Mouse (Mus musculus) neutrophil, adult 5-6 weeks (primary cell): ENCODE results near the gene Abcc4. TPM values are rescaled to one million over a fixed set of nuclear protein-coding genes. Genes with fewer than 3 reads are reported as not detected.

Experiments
- ATAC-seq: fragments of 151-379, 151-347 bp; 2 replicates; pipeline ENCODE4 v1.8.0; 2017; ENCODE audit warnings: mild to moderate bottlenecking, moderate TSS enrichment; ENCODE audit not compliant: insufficient number of reproducible peaks, poor library complexity, low FRiP score, severe bottlenecking; ENCODE audit errors: extremely low read depth
- total RNA-seq: library from RNA; stranded (forward); fragments of 200-1000 nt; gene quantifications from 2 replicates; pipeline ENCODE4 v1.2.3, GENCODE M21; 2017

Abcc4 gene
- total RNA-seq, 1 experiment from 2014 or later, result 12.6 TPM

DNA sequence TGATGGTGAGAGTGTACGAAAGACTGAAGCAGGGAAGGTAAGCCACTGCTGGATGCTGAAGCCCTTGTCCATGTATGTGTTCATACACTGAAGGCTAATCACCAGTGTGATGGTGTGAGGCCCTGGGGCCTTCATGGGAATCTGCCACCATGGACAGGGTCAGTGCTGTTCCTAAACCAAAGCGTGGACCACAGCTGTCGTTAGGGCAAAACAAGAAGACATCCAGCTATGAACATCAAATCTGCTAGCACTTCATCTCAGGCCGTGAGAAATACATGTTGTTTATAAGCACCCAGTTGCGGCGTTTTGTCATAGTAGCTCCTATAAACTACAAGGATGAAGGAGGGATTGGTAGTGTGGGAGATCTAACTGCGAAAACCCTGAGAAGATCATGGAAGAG is 97.7 kb downstream of the Abcc4 start:
- ATAC-seq, result no peak

DNA sequence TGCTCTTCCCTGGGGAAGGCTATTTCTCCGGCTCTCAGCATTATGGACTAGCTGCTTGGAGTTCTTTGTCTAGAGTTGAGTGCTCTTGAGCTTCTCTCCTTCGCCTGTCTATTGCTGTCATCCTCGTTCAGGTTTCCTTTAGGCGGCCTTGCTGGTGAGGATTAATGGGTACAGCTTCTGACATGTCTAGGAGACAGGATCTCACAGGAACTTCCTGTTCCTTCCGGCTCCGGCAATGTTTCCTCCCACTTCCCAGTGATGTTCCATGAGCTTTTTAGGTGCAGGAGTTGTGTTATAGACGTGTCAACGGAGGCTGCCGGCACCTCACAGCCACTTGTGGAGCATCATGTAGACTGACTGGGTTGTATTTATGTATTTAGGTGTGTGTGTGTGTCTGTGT is 99.5 kb downstream of the Abcc4 start:
- no peak for ATAC-seq

DNA sequence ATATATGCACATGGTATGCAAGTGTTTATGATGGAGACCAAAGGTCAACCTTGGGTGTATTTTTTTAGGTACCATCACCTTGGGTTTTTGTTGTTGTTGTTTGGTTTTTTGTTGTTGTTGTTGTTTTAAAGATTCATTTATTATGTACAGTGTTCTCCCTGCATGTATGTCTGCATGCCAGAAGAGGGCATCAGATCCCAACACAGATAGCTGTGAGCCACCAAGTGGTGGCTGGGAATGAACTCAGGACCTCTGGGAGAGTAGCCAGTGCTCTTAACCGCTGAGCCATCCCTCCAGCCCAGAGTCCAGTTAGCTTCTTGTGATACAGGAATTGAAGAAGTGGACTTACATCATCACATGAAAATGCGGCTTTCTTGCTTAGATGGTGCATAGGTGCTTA is 101.1 kb downstream of the Abcc4 start:
- ATAC-seq, result no peak

DNA sequence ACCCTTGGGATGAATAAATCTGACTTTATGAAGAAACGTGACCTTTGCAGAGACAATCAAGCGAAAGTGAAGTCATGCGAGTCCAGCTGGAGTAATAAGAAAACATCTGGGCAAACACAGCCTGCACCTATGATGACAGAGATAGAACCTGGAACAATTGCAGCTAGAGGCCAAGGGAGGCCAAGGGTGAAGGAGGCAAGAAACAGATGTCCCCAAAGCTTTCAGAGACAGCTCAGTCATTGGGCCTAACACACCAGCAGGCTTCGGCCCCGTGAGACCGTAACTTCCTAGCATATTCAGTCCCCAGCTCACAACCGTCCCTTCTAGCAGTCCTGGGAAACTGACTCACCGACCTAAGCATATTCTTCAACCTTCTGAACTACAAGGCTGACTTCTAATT is 104.0 kb downstream of the Abcc4 start:
- ATAC-seq, result no peak

DNA sequence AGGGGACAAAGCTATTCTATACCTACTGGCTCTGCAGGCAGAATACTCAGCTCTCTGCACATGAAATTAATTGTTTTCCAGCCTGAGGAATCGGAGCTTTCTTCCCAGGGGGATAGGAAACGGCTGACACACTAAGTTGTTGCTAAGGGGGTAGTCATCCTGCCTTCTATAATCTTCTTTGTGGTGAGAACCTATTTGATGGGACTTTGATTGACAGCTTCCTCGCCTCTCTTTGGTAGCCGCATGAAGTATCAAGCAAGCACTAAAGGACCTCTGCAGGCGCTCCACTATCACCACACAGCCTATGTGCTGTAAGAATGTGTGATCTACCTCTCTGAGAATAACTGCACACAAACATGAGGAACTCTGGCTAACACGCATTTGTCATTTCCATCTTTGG is 105.3 kb downstream of the Abcc4 start:
- no peak for ATAC-seq

DNA sequence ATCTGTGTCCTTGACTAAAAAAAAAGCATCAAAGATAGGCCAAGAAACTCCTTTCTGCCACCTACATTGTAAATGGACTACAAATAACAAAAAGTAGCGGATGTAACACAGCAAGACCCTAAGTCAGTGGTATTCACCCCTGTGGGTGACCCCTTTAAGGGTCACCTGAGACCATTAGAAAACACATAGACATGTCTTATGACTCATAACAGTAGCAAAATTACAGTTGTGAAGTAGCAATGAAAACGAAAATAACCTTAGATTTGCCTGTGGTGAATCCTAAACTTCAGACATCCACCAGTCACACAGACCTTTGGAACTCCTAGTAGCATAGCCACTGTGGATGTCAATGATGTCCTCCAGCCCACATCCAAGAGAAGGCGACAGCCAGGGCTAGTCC is 107.3 kb downstream of the Abcc4 start:
- ATAC-seq, result no peak

DNA sequence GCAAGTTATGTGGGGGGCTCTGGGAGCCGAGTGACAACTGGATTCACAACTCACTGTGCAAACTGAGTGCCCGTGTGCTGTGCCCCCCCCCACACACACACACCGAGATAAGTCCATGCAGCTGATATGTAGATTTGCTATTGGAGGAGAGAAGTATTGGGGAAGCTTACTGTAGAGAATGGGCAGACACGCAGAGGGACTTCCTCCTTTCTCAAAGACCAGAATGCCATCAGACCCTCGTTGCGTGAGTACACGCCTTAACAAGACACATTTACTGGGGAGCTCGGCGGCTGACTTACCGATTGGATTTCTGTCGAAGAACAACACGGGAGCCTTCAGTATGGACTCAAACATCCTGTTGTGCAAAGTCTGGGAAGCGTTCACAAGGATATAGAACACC is 111.6 kb downstream of the Abcc4 start:
- ATAC-seq, result no peak

DNA sequence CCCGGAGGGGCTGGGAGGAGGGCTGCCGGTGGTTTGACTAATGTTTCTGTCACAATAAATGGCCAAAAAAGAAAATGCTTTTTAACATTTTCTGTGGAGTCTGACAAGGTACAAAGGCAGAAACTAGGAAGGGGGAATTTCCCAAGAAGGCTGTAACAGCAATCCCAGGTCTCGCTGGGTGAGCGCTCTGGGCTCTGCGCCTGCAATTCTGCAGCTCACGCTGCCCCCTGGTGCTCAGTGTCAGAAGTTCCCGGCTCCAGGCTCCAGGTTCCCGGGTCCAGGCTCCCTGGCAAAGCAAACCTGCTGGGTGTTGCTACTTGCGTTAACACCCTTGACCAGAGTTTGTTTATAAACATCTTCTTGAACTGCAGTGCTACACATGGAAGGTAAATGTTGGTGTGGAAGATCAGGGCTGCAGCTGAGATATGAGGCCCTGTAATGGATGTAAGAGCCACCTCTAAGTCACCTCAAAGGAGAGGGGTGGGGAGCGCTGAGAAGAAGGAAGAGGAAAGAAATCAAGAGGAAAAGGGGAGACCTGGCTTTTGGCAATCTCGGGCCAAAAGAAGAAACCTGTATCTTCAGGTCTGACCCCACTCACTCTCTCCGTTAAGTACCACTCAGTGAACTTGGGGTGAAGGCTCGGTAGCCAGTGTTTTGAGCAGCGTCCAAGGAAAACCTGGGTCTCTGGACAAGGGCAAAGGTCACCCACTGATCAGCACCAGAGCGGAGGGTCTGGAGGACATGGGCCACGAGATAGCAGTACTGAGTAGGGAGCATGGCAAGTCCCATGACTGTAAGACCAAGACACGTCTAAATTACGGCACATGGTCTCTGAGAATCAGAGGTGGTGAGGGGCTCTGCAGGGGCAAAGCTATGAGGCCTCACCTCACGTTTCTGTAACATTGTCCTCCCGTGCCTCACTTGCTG is 114.3 kb downstream of the Abcc4 start:
- 0 out of 2 replicates have a peak, but pooled peaks have one; percentile 23 for ATAC-seq

DNA sequence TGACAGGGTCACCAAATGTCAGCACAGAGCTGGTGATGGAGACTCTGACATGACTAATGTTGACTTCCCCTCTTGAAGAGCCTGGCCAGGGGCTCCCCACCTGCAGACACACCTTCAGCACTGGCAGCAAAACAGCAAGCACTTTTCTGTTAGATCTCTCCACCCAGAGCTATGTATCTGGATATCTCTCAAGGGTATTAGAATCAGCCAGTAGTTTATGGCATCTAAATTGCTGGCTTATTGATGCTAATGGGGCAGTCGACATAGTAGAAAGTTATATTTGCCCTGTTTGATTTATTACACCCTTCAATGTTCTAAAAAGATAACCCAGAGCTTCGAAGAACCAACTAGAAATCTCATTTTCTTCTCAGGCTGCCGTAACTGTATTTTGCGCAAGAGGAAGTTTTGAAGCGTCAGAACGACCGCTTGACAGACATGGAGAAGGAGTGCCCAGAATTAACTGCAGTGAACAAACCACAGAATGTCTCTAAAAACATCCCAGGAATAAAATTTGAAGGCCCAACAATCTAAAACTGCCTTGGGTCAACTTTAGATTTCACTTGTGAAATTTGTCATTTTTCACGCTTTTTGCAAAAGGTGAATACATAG is 123.6 kb downstream of the Abcc4 start:
- ATAC-seq, result no peak

DNA sequence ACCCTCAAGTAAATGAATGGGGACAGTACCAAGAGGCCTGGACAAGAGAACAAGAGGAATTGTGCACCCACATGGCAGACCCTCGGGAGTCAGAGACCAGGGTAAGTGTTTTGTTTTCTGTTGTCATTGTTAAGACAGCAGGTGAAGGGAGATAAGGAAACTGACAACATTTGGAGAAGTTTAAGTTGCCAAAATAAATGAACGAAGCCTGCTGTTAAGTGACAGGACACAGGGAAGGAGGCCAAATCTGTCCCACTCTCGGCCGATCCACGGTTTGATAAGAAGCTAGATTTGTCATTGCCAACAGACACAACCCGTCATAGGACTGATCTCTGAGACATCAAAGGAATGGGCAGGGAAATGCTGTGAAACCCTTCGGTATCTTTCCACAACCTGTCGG is 124.3 kb downstream of the Abcc4 start:
- ATAC-seq, result no peak

DNA sequence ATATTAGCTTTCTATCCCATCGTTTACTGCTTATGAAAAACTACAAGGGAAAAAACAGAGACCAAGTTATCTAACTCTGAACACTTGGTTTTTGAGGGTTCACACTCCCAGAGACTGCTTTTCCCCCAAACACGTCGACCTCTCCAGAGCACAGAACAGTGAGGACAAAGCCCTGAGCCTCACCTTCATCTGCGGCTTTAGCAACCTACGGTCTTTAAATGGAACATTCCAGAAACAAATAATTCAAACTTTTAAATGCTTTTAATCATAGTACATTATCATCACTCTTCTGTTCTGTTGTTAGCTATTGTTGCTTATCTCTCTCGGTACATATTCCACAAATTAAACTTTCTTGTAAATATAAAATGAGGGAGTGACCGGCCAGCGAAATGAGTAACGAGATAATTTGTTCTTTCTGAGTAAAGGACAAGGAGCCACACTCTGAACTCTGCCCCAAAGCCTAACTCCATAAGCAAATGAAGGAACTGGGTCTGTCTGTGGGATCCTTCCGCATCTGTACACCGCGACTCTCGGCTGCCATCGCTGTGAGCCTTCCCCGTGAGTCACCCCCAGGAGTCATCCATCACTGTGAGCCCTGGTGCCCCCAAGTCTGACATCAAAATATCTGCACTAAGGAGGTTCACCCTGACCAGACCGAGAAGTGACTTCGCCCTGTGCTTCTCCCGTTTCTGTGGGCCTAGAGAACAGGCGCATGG is 126.8 kb downstream of the Abcc4 start:
- ATAC-seq, result no peak

DNA sequence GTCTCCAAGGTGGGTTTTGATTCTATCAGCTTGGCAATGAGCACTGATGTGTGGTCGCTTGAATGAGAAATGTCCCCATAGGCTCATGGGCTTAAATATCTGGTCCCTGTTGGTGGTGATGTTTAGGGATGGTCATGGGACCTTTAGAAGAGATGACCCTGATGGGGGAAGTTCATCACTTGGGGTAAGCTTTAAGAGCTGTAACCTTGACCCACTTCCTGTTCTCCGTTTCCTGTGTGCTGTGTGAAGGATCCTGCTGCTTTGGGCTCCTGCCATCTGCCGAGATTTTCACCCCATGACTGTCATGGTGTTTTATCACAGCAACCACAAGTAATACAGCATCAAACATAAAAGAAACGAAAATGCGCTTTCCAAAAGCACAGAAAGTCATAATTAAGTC is 128.1 kb downstream of the Abcc4 start:
- ATAC-seq, result no peak

DNA sequence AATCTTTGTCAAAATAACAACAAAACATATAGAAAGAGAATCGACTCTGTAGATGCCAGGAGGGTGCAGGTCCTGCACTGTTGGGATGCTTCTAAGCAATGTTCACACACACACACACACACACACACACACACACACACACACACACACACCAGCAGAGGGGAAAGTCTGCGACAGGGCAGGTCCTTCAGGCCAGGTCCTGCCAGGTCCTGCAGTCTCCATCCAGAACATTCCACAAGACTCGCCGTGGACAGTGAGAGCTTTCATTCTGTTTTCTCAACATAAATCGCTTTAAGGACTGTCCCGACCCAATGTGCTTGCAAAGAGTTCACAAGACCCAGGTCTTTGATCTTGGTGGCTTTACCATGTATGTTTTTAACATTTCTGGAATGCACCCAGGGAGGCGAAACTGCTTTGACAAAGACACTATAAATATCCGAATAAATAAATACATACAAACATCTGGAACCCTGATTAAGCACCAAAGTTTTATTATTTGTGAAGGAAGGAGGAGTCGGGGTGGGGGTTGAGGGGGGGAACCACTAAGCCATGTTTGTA is 133.3 kb downstream of the Abcc4 start:
- ATAC-seq, result no peak

DNA sequence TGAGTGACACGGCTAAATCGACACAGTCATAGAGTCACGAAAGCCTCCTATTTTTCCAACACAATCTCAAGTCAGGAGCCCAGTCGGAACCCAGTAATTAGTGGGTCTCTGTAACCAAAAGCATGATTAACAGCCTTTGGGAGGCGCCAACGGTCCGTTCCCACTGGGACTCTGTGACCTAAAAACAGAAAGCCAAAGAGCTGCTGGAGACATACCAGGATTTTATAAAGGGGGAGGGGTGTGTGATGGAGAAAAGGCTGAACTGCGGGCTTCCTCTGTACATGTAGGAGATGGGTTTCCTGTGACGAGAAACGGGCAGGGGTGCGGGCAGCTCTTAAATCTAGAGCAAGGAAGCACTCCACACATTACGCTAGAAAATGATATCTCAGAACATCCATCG is 136.4 kb downstream of the Abcc4 start:
- ATAC-seq, result no peak

DNA sequence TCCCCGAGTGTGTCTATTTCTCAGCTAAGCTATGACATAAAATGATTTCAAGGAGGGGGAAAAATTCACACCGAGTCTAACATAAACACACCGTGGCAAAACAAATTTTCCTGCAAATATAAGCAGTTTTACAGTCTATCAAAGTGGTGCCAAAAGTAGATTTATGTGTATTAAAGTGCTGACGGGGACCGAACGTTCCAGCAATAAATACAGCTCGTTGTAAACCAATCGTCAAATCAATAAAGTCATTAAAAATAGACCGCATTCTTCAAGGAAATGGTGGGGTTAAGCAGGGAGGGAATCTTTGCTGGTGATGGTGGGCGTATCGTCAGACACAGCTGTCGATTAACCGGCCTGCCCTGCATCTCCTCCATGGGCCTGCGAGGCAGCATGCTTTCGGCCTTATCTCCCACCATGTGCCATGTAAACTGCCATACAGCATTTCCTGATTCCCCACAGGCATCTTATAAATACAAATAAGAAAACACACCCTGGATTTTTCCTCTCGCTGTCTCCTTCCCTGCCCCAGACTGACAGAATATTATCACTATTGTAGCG is 137.8 kb downstream of the Abcc4 start:
- no peak for ATAC-seq

DNA sequence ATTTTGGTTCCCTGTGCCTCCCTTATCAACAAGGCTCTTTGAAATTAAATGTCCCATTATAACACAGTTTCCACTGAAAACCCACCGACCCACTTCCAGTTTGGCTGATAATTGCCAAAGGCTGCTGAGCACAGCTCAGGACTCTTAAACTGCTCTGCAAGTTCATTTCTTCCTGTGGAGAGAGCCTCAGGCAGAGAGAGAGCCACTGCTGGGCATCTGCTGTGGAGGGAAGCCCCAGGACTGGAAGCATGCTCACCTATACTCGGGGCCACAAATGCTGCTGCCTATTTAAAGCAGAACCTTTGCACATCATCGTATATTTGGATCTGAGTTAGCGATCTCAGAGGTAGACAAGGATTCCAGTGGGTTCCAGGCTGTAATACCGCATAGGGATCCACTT is 139.2 kb downstream of the Abcc4 start:
- no peak for ATAC-seq

DNA sequence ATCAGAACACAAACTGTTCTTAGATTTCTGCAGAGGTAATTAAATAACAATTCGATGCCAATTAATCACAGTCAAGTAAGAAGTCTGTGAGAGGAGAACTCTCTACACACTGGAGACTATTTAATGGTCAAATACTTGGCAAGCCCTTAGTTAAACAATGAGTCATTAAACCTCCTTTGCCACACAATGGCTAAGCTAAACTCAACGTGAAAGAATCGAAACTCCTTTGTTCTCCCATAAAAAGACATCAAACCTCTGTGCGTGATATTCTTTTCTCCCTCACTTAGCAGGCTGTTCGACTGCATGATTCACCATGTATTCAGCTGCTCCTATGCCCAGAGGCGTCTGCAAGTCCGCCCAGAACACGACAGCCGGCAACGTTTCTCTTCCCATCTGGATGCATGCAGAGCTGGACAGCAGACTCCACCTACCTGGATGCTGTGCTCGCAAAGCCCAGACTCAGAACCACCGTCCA is 139.8 kb downstream of the Abcc4 start:
- ATAC-seq, result no peak

DNA sequence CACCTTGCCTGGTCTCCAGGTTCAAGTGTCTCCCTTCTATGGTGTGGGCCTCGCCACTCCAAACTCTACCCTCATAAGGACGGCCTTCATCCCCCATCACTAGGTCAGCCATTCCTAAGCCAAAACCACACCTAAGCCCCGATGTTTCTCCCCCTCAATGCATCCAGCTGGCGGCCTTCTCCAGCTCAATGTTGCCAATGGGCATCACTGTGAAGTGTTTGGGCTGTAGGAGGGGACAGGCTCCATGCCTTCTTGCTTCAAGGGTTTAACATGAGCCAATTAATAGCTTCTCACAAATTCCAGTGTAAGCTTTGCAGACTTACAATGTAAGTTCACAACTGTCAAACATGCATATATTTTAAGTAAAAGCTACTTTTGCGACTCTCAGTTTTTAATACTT is 140.3 kb downstream of the Abcc4 start:
- ATAC-seq, result no peak

DNA sequence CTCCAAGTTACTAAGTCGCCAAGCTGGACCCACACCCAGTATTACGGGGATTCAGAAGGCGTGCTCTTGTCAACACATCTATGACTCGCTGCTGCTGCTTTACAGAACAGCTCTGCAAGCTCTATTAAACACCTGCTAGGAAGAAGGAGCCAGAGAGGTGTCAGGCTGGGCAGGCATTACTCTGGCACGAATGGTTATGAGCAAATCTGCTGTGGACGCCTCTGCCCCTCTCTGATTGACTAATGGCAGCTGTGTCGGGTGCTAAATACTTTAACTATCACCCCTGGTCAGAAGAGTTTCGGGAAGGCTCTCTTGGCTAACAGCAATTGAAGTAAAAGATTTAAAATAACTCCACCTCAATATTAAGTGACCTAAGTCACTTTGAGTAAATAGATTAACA is 142.4 kb downstream of the Abcc4 start:
- ATAC-seq, result no peak
